Mouse (Mus musculus) thymus, adult 2 months (tissue): Measurements from ENCODE around the gene Snrpd3.

ENCODE experiments used
- CTCF ChIP-seq: fragments of 200-500 bp; IDR thresholded peaks from 2 replicates; pipeline ENCODE4 v1.5.1; 2012; ENCODE audit warnings: mild to moderate bottlenecking, control low read depth, low read length, moderate library complexity, borderline replicate concordance; ENCODE audit not compliant: control insufficient read depth, poor library complexity, insufficient read depth; ENCODE audit errors: extremely low read depth
- POLR2A ChIP-seq: fragments of 200-500 bp; IDR thresholded peaks from 2 replicates; pipeline ENCODE4 v1.6.1; 2012; ENCODE audit warnings: mild to moderate bottlenecking, low read length, control low read depth, moderate library complexity; ENCODE audit not compliant: control insufficient read depth, poor library complexity, insufficient read depth; ENCODE audit errors: extremely low read depth

DNA sequence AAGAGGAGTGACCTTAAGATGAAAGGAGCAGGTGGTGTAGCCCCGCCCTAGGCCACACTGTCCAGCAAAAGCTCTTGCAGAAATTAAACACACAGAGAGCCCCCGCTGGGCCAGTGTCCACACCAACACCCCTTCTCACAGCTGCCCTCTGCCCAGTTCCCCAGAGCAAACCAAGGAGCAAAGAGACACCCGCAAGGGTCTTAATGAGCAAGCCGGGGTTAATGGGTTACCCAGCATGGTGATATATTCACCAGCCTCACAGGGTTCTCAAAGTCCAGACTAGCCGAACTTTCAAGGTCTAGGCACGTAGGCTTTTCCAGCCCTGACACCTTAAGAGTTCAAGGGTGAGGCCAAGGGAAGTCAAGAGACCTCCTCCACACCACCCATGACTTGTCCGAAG, 48.6 kb downstream of the Snrpd3 start:
- TF ChIP-seq CTCF (no peak), POLR2A (no peak)
